Mouse (Mus musculus) limb, embryonic 14.5 days (tissue): ENCODE data around the gene Col23a1. TPM values are rescaled to one million over a fixed set of nuclear protein-coding genes. Genes with fewer than 3 reads are reported as not detected.

Experiments used
- ATAC-seq: fragments of 200-750 bp; cut with Nextera tagmentation; 2 replicates; pipeline ENCODE4 v1.8.0; 2017; ENCODE audit warnings: low read depth, moderate number of reproducible peaks, moderate TSS enrichment; ENCODE audit not compliant: low FRiP score
- DNase-seq: peaks from one replicate; pipeline ENCODE4 v3.0.0-alpha.2; 2015; ENCODE audit warnings: low spot score
- H3K27ac ChIP-seq: fragments of 300-500 bp; sonication (generic); replicated peaks from 2 replicates; pipeline ENCODE4 v1.5.1; 2014; ENCODE audit warnings: low read depth, mild to moderate bottlenecking, low read length, moderate library complexity, mixed read lengths
- H3K27me3 ChIP-seq: fragments of 300-500 bp; sonication (generic); 2 replicates; pipeline ENCODE4 v1.6.1; 2014; ENCODE audit warnings: low read length, mixed read lengths; ENCODE audit not compliant: control insufficient read depth, insufficient read depth
- H3K36me3 ChIP-seq: fragments of 300-500 bp; sonication (generic); 2 replicates; pipeline ENCODE4 v1.6.1; 2014; ENCODE audit warnings: mild to moderate bottlenecking, low read length, moderate library complexity, mixed read lengths; ENCODE audit not compliant: control insufficient read depth, insufficient read depth
- H3K4me1 ChIP-seq: fragments of 300-500 bp; sonication (generic); 2 replicates; pipeline ENCODE4 v1.6.1; 2014; ENCODE audit warnings: antibody characterized with exemption, low read length, mixed read lengths; ENCODE audit not compliant: control insufficient read depth, insufficient read depth
- H3K4me2 ChIP-seq: fragments of 300-500 bp; sonication (generic); replicated peaks from 2 replicates; pipeline ENCODE4 v1.6.1; 2014; ENCODE audit warnings: low read depth, mild to moderate bottlenecking, low read length, moderate library complexity; ENCODE audit not compliant: severe bottlenecking
- H3K4me3 ChIP-seq: fragments of 300-500 bp; sonication (generic); replicated peaks from 2 replicates; pipeline ENCODE4 v1.5.1; 2014; ENCODE audit warnings: low read length
- H3K9ac ChIP-seq: fragments of 300-500 bp; sonication (generic); 2 replicates; pipeline ENCODE4 v1.6.1; 2014; ENCODE audit warnings: mild to moderate bottlenecking, low read depth, low read length, moderate library complexity; ENCODE audit not compliant: severe bottlenecking
- H3K9me3 ChIP-seq: fragments of 300-500 bp; sonication (generic); 2 replicates; pipeline ENCODE4 v1.6.1; 2016; ENCODE audit warnings: low read length; ENCODE audit not compliant: control insufficient read depth
- POLR2A ChIP-seq: fragments of 200-500 bp; IDR thresholded peaks from 2 replicates; pipeline ENCODE4 v1.8.0; 2012; ENCODE audit warnings: inconsistent platforms, mild to moderate bottlenecking, moderate library complexity, borderline replicate concordance; ENCODE audit not compliant: insufficient read depth, insufficient read length; ENCODE audit errors: extremely low read depth
- WGBS: fragments of 180-500 bp; shearing (Covaris S2); extraction: QIAGEN DNeasy Blood & Tissue Kit; methylation state at CpG from one replicate; pipeline ENCODE4 v1.1.7; 2014; 5-methylcytosine and 5-hydroxymethylcytosine counted together
- polyA plus RNA-seq, 2 experiments: library from polyadenylated mRNA; depleted of rRNA in 1 of 2; stranded (reverse) in 1 of 2; unstranded in 1 of 2; fragments of >200 nt; fragmentation: Nextera tagmentation in 1 of 2; extraction: Ambion mirVana in 1 of 2; gene quantifications; 2 replicates each; pipeline versions ENCODE4 v1.2.1 to v1.2.3; 2012 to 2014

The Col23a1 gene
- polyA plus RNA-seq, 2 experiments = 28.0 to 29.4 TPM

- DNase-seq (no peak), ATAC-seq (no peak)
- no peak overlapping the region for H3K9ac ChIP-seq
- H3K9me3 ChIP-seq = no peaks in the 10 kb centered on the region
- TF ChIP-seq POLR2A = no peak
- no peak overlapping the region for H3K4me3 ChIP-seq
- WGBS = 86% methylated on average over 5 of the region's 5 CpGs
- no peaks in the 10 kb centered on the region for H3K36me3 ChIP-seq
- H3K27ac ChIP-seq = no peak overlapping the region
- no peak overlapping the region for H3K4me2 ChIP-seq
- no peaks in the 10 kb centered on the region for H3K27me3 ChIP-seq
- 0 out of 2 replicates have a peak, but pooled peaks cover 3% of the 10 kb centered on the region for H3K4me1 ChIP-seq
These were observed 115.2 kb downstream of the Col23a1 start for GRCm38 (mm10) chr11:51404865-51405440.

- no peak for TF ChIP-seq POLR2A
- Histone ChIP-seq H3K4me2 (no peak overlapping the region), H3K9me3 (no peaks in the 10 kb centered on the region), H3K4me3 (no peak overlapping the region), H3K4me1 (peaks cover 14% of the 10 kb centered on the region; the same call in 1 of the 2 replicates), H3K27ac (no peak overlapping the region), H3K36me3 (no peaks in the 10 kb centered on the region), H3K27me3 (no peaks in the 10 kb centered on the region), H3K9ac (no peak overlapping the region)
- DNase-seq (no peak), ATAC-seq (no peak)
- 41% methylated on average over 8 of the region's 8 CpGs for WGBS
These were observed 116.8 kb downstream of the Col23a1 start for GRCm38 (mm10) chr11:51406531-51406930.

- 76% methylated on average over 8 of the region's 8 CpGs for WGBS
- H3K4me2 ChIP-seq = no peak overlapping the region
These were observed 117.6 kb downstream of the Col23a1 start for GRCm38 (mm10) chr11:51407351-51407750.

GRCm38 (mm10) chr11:51410771-51411170 lies 121.1 kb downstream of the Col23a1 start:
- DNase-seq (no peak), ATAC-seq (peak; percentile 55)
- no peak for TF ChIP-seq POLR2A
- 22% methylated on average over 12 of the region's 12 CpGs for WGBS
- Histone ChIP-seq H3K4me2 (no peak overlapping the region), H3K9ac (no peak overlapping the region), H3K4me1 (peaks cover 14% of the 10 kb centered on the region; the same call in 1 of the 2 replicates), H3K9me3 (no peaks in the 10 kb centered on the region), H3K4me3 (no peak overlapping the region), H3K27me3 (no peaks in the 10 kb centered on the region), H3K27ac (no peak overlapping the region), H3K36me3 (no peaks in the 10 kb centered on the region)

More at GRCm38 (mm10) chr11:51407351-51407750, 117.6 kb downstream of the Col23a1 start:
- no peak for ATAC-seq
- Histone ChIP-seq H3K36me3 (no peaks in the 10 kb centered on the region), H3K27ac (no peak overlapping the region), H3K4me1 (peaks cover 14% of the 10 kb centered on the region; the same call in 1 of the 2 replicates), H3K9me3 (no peaks in the 10 kb centered on the region), H3K9ac (no peak overlapping the region), H3K27me3 (no peaks in the 10 kb centered on the region), H3K4me3 (no peak overlapping the region)
- TF ChIP-seq POLR2A = no peak
- no peak for DNase-seq

GRCm38 (mm10) chr11:51414520-51414919 lies 124.8 kb downstream of the Col23a1 start:
- Histone ChIP-seq H3K4me3 (no peak overlapping the region), H3K27me3 (no peaks in the 10 kb centered on the region), H3K9ac (no peak overlapping the region), H3K27ac (no peak overlapping the region), H3K36me3 (no peaks in the 10 kb centered on the region), H3K4me2 (no peak overlapping the region), H3K4me1 (peaks cover 18% of the 10 kb centered on the region), H3K9me3 (no peaks in the 10 kb centered on the region)
- no peak for TF ChIP-seq POLR2A
- DNase-seq = no peak
- 77% methylated on average over 7 of the region's 7 CpGs for WGBS
- ATAC-seq = no peak

GRCm38 (mm10) chr11:51415049-51415688 lies 125.4 kb downstream of the Col23a1 start:
- DNase-seq (no peak), ATAC-seq (no peak)
- Histone ChIP-seq H3K36me3 (no peaks in the 10 kb centered on the region), H3K27ac (no peak overlapping the region), H3K9me3 (no peaks in the 10 kb centered on the region), H3K9ac (no peak overlapping the region), H3K27me3 (no peaks in the 10 kb centered on the region), H3K4me2 (no peak overlapping the region), H3K4me1 (peaks cover 18% of the 10 kb centered on the region), H3K4me3 (no peak overlapping the region)
- 79% methylated on average over 7 of the region's 7 CpGs for WGBS
- TF ChIP-seq POLR2A = no peak
